Mouse (Mus musculus) erythroblast, embryonic 14.5 days (primary cell): Measurements from ENCODE around the gene Ano9.

Source experiments
- GATA1 ChIP-seq: IDR thresholded peaks from 2 replicates; pipeline ENCODE4 v1.6.1; 2012; ENCODE audit warnings: low read length, inconsistent platforms, mixed read lengths
- TAL1 ChIP-seq: IDR thresholded peaks from 3 replicates; pipeline ENCODE4 v1.6.1; 2012; ENCODE audit warnings: low read length, inconsistent platforms, mixed read lengths

DNA sequence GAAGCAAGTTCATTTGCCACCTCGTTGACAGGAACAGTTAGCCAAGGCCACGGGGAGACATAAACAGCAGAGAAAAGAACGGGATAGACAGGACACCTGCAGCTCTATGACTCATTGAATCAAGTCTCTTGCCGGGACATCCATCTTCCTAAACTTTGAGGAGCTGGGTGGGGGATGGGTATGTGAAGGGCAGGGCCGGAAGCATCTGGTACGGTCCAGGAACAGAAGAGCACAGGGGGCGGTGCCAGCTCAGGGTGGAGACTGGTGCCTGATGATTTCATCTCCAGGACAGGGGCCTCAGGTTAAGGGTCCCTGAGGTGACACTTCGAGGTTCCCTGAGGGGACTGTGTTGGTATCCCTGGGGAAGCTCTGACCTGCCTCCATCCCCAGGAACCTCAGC is 29.7 kb downstream of the Ano9 start:
- TF ChIP-seq GATA1 = no peak
- TF ChIP-seq TAL1 = no peak
